Mouse (Mus musculus) liver, embryonic 12.5 days (tissue): ENCODE measurements around the gene Ctps. TPM values are rescaled to one million over a fixed set of nuclear protein-coding genes. Genes with fewer than 3 reads are reported as not detected.

Experiments
- ATAC-seq: fragments of 200-750 bp; cut with Nextera tagmentation; 2 replicates; pipeline ENCODE4 v1.8.0; 2017; ENCODE audit warnings: moderate number of reproducible peaks, mild to moderate bottlenecking, moderate library complexity
- H3K27ac ChIP-seq: fragments of 300-500 bp; sonication (generic); 2 replicates; pipeline ENCODE4 v1.5.1; 2016; ENCODE audit warnings: mild to moderate bottlenecking
- H3K27me3 ChIP-seq: fragments of 300-500 bp; sonication (generic); replicated peaks from 2 replicates; pipeline ENCODE4 v1.6.1; 2016; ENCODE audit warnings: mild to moderate bottlenecking, moderate library complexity
- H3K36me3 ChIP-seq: fragments of 300-500 bp; sonication (generic); 2 replicates; pipeline ENCODE4 v1.6.1; 2016; ENCODE audit warnings: mild to moderate bottlenecking, moderate library complexity
- H3K4me1 ChIP-seq: fragments of 300-500 bp; sonication (generic); 2 replicates; pipeline ENCODE4 v1.6.1; 2016
- H3K4me2 ChIP-seq: fragments of 300-500 bp; sonication (generic); 2 replicates; pipeline ENCODE4 v1.6.1; 2016; ENCODE audit warnings: mild to moderate bottlenecking, moderate library complexity
- H3K4me3 ChIP-seq: fragments of 300-500 bp; sonication (generic); 2 replicates; pipeline ENCODE4 v1.5.1; 2016; ENCODE audit warnings: mild to moderate bottlenecking, moderate library complexity
- H3K9ac ChIP-seq: fragments of 300-500 bp; sonication (generic); 2 replicates; pipeline ENCODE4 v1.6.1; 2016; ENCODE audit warnings: mild to moderate bottlenecking, moderate library complexity
- H3K9me3 ChIP-seq: fragments of 300-500 bp; sonication (generic); replicated peaks from 2 replicates; pipeline ENCODE4 v1.6.1; 2016; ENCODE audit warnings: mild to moderate bottlenecking, moderate library complexity
- WGBS: fragments of 180-500 bp; shearing (Covaris S2); methylation state at CpG from one replicate; pipeline ENCODE4 v1.1.7; 2016; ENCODE audit not compliant: insufficient replicate concordance; 5-methylcytosine and 5-hydroxymethylcytosine counted together
- polyA plus RNA-seq: library from polyadenylated mRNA; unstranded; fragments of >200 nt; fragmentation: Nextera tagmentation; extraction: Ambion mirVana; gene quantifications from 2 replicates; pipeline ENCODE4 v1.2.1, GENCODE M21; 2016

Ctps gene
- polyA plus RNA-seq, 1 experiment from 2014 or later = 75.0 TPM

GRCm38 (mm10) chr4:120569025-120569424 lies 1.1 kb downstream of the Ctps start:
- peak overlapping the region; percentile 86 for H3K4me3 ChIP-seq
- peak overlapping the region; percentile 99 for H3K4me2 ChIP-seq
- peak overlapping the region; percentile 55 for H3K27ac ChIP-seq
- H3K9ac ChIP-seq = peak overlapping the region; percentile 90
- H3K27me3 ChIP-seq = no peaks in the 10 kb centered on the region
- WGBS = 6% methylated on average over 4 of the region's 4 CpGs
- ATAC-seq = no peak
- peaks cover 43% of the 10 kb centered on the region for H3K4me1 ChIP-seq
- H3K36me3 ChIP-seq = peaks cover 30% of the 10 kb centered on the region
- H3K9me3 ChIP-seq = no peaks in the 10 kb centered on the region

- peak overlapping the region; percentile 45 for H3K27ac ChIP-seq
- peaks cover 43% of the 10 kb centered on the region for H3K4me1 ChIP-seq
- peak overlapping the region; percentile 90 for H3K9ac ChIP-seq
- no peak for ATAC-seq
- peak overlapping the region; percentile 86 for H3K4me3 ChIP-seq
- peak overlapping the region; percentile 99 for H3K4me2 ChIP-seq
- 54% methylated on average over 5 of the region's 5 CpGs for WGBS
- no peaks in the 10 kb centered on the region for H3K9me3 ChIP-seq
- H3K27me3 ChIP-seq = no peaks in the 10 kb centered on the region
- H3K36me3 ChIP-seq = peaks cover 40% of the 10 kb centered on the region
These were observed 2.1 kb downstream of the Ctps start for GRCm38 (mm10) chr4:120568005-120568404.

GRCm38 (mm10) chr4:120565726-120566125 lies 4.3 kb downstream of the Ctps start:
- 78% methylated on average over 2 of the region's 2 CpGs for WGBS
- no peak overlapping the region for H3K4me2 ChIP-seq
- no peak overlapping the region for H3K27ac ChIP-seq
- H3K9me3 ChIP-seq = no peaks in the 10 kb centered on the region
- no peak overlapping the region for H3K4me3 ChIP-seq
- no peaks in the 10 kb centered on the region for H3K27me3 ChIP-seq
- no peak overlapping the region for H3K9ac ChIP-seq
- peaks cover 34% of the 10 kb centered on the region for H3K4me1 ChIP-seq
- ATAC-seq = no peak
- peaks cover 63% of the 10 kb centered on the region for H3K36me3 ChIP-seq

- no peak overlapping the region for H3K4me3 ChIP-seq
- H3K27me3 ChIP-seq = no peaks in the 10 kb centered on the region
- no peak overlapping the region for H3K9ac ChIP-seq
- no peaks in the 10 kb centered on the region for H3K9me3 ChIP-seq
- 0 out of 2 replicates have a peak, but pooled peaks cover 2% of the 10 kb centered on the region for H3K4me1 ChIP-seq
- H3K36me3 ChIP-seq = peaks cover 97% of the 10 kb centered on the region
- no peak for ATAC-seq
- H3K27ac ChIP-seq = no peak overlapping the region
- no peak overlapping the region for H3K4me2 ChIP-seq
- WGBS = 85% methylated on average over 6 of the region's 6 CpGs
These were observed 13.5 kb downstream of the Ctps start for GRCm38 (mm10) chr4:120556592-120556991.

GRCm38 (mm10) chr4:120544896-120545295 lies 25.2 kb downstream of the Ctps start:
- Histone ChIP-seq H3K4me2 (no peak overlapping the region), H3K36me3 (peaks cover 100% of the 10 kb centered on the region), H3K27ac (no peak overlapping the region), H3K4me1 (no peaks in the 10 kb centered on the region), H3K9me3 (no peaks in the 10 kb centered on the region), H3K4me3 (no peak overlapping the region), H3K27me3 (no peaks in the 10 kb centered on the region), H3K9ac (no peak overlapping the region)
- no peak for ATAC-seq
- WGBS = 67% methylated on average over 1 of the region's 1 CpGs

GRCm38 (mm10) chr4:120538664-120539063 lies 31.4 kb downstream of the Ctps start:
- Histone ChIP-seq H3K4me2 (no peak overlapping the region), H3K27me3 (no peaks in the 10 kb centered on the region), H3K9me3 (no peaks in the 10 kb centered on the region), H3K27ac (no peak overlapping the region), H3K4me3 (no peak overlapping the region), H3K36me3 (peaks cover 54% of the 10 kb centered on the region), H3K4me1 (no peaks in the 10 kb centered on the region), H3K9ac (no peak overlapping the region)
- WGBS = 89% methylated on average over 10 of the region's 10 CpGs
- no peak for ATAC-seq

GRCm38 (mm10) chr4:120531986-120532385 lies 38.1 kb downstream of the Ctps start, which contains the start of gene Slfnl1:
Slfnl1 (plus strand) TSS chr4:120532231.
- Histone ChIP-seq H3K4me3 (no peak within 1 kb of the TSS), H3K9ac (no peak within 1 kb of the TSS), H3K9me3 (no peaks in the 10 kb centered on the region), H3K27ac (no peak within 1 kb of the TSS), H3K4me2 (no peak within 1 kb of the TSS), H3K36me3 (peaks cover 33% of the 10 kb centered on the region), H3K4me1 (no peaks in the 10 kb centered on the region), H3K27me3 (no peaks in the 10 kb centered on the region)
- ATAC-seq = no peak
- WGBS = 75% methylated on average over 6 of the region's 6 CpGs

GRCm38 (mm10) chr4:120528171-120528570 lies 41.9 kb downstream of the Ctps start:
- no peak overlapping the region for H3K27ac ChIP-seq
- H3K4me3 ChIP-seq = no peak overlapping the region
- H3K9ac ChIP-seq = no peak overlapping the region
- WGBS = 86% methylated on average over 9 of the region's 9 CpGs
- H3K4me1 ChIP-seq = no peaks in the 10 kb centered on the region
- ATAC-seq = no peak
- no peaks in the 10 kb centered on the region for H3K27me3 ChIP-seq
- peaks cover 70% of the 10 kb centered on the region for H3K36me3 ChIP-seq
- H3K4me2 ChIP-seq = no peak overlapping the region
- no peaks in the 10 kb centered on the region for H3K9me3 ChIP-seq

GRCm38 (mm10) chr4:120523092-120523491 lies 47.0 kb downstream of the Ctps start:
- peaks cover 80% of the 10 kb centered on the region for H3K36me3 ChIP-seq
- no peak overlapping the region for H3K4me3 ChIP-seq
- H3K27ac ChIP-seq = no peak overlapping the region
- no peak overlapping the region for H3K4me2 ChIP-seq
- 59% methylated on average over 3 of the region's 3 CpGs for WGBS
- H3K4me1 ChIP-seq = no peaks in the 10 kb centered on the region
- H3K9ac ChIP-seq = no peak overlapping the region
- no peak for ATAC-seq
- no peaks in the 10 kb centered on the region for H3K27me3 ChIP-seq
- H3K9me3 ChIP-seq = no peaks in the 10 kb centered on the region

GRCm38 (mm10) chr4:120522351-120522750 lies 47.7 kb downstream of the Ctps start:
- Histone ChIP-seq H3K4me3 (no peak overlapping the region), H3K9ac (no peak overlapping the region), H3K4me2 (no peak overlapping the region), H3K27me3 (no peaks in the 10 kb centered on the region), H3K9me3 (no peaks in the 10 kb centered on the region), H3K4me1 (no peaks in the 10 kb centered on the region), H3K27ac (no peak overlapping the region), H3K36me3 (peaks cover 83% of the 10 kb centered on the region)
- 74% methylated on average over 4 of the region's 4 CpGs for WGBS
- ATAC-seq = no peak

- Histone ChIP-seq H3K9me3 (no peaks in the 10 kb centered on the region), H3K27me3 (no peaks in the 10 kb centered on the region), H3K4me1 (no peaks in the 10 kb centered on the region), H3K27ac (no peak overlapping the region), H3K36me3 (peaks cover 87% of the 10 kb centered on the region), H3K9ac (no peak overlapping the region), H3K4me3 (no peak overlapping the region), H3K4me2 (no peak overlapping the region)
- 81% methylated on average over 5 of the region's 5 CpGs for WGBS
- no peak for ATAC-seq
These were observed 48.3 kb downstream of the Ctps start for GRCm38 (mm10) chr4:120521761-120522160.

GRCm38 (mm10) chr4:120517335-120517734 lies 52.7 kb downstream of the Ctps start:
- Histone ChIP-seq H3K4me2 (no peak overlapping the region), H3K27ac (no peak overlapping the region), H3K36me3 (peaks cover 64% of the 10 kb centered on the region), H3K4me3 (no peak overlapping the region), H3K27me3 (no peaks in the 10 kb centered on the region), H3K4me1 (no peaks in the 10 kb centered on the region), H3K9ac (no peak overlapping the region), H3K9me3 (no peaks in the 10 kb centered on the region)
- 66% methylated on average over 4 of the region's 4 CpGs for WGBS
- no peak for ATAC-seq

GRCm38 (mm10) chr4:120516907-120517306 lies 53.2 kb downstream of the Ctps start:
- Histone ChIP-seq H3K4me1 (no peaks in the 10 kb centered on the region), H3K36me3 (peaks cover 60% of the 10 kb centered on the region), H3K4me2 (no peak overlapping the region), H3K27ac (no peak overlapping the region), H3K9me3 (no peaks in the 10 kb centered on the region), H3K9ac (no peak overlapping the region), H3K27me3 (no peaks in the 10 kb centered on the region), H3K4me3 (no peak overlapping the region)
- 73% methylated on average over 7 of the region's 7 CpGs for WGBS
- no peak for ATAC-seq
